Mouse (Mus musculus) urinary bladder, adult 18-20 months (tissue): ENCODE measurements around the gene Ndufa5.

ENCODE experiments used
- DNase-seq, 2 experiments: peaks; one replicate each; pipeline ENCODE4 v3.0.0; 2022; ENCODE audit warnings: low spot score in 2 of 2, mixed read lengths in 2 of 2

Ndufa5 gene

DNA sequence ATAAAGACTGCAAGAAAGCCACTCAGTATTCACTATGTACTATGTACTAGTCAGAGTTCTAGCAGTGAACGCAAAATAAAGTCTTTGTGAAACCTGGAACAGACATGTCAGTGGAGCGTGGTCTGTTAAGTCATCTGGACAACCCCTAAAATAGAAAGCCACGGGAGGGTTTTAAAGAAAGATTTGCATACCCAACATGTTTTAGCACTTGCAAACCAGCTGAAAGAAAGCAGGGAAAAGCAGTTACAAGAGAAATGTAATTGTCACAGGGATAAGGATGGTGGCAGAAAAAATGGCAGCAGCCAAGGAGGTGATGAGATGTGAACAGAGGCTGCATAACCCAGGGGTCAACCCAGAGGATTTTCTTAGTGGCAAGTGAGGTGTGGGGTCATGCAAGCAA is 2.1 kb downstream of the Ndufa5 start:
- DNase-seq: no peak

DNA sequence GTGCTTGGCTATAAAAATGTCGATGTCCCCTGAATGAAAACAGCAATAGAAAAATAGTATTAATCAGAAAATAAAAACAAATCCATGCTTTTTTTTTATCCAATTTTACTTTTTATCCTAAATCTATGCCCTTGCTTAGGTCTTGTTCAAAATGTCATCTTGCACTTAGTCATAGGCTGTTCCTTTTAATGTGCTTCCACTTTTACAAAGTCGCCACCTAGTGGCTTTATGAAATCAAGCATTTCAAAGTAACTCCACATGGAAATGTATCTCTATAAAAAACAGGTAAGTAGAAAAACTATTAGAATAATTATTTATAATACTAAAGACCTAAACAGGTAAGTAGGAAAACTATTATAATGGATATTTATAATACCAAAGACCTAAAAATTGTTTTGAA is 11.6 kb downstream of the Ndufa5 start:
- no peak for DNase-seq

- peak in 1 of 2 experiments; percentile 11 for DNase-seq
Measured at GRCm38 (mm10) chr6:24514552-24515284, 13.1 kb downstream of the Ndufa5 start, which contains the start of gene Iqub. Gene Iqub (minus strand): TSS chr6:24515067.

- no peak for DNase-seq
Measured at GRCm38 (mm10) chr6:24504141-24504540, 23.7 kb downstream of the Ndufa5 start.

DNA sequence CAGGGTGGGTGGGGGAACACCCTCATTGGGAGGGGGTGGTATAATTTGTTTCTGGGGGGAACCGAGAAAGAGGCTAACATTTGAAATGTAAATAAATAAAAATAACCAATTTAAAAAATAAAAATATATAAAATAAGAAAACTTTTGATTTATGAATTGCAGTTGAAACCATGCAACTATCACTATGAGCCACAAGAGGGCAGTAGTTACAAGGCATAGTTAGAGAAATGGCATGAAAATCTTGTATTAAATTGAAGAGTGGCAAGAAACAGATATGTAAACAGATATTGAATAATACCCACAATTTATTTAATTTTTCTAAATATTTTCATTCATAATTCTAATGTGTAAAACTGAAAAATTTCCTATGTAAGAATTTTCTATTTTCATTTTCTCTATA is 37.5 kb downstream of the Ndufa5 start:
- no peak for DNase-seq

GRCm38 (mm10) chr6:24486530-24486929 is 41.3 kb downstream of the Ndufa5 start:
- no peak for DNase-seq

- DNase-seq: no peak
Measured at GRCm38 (mm10) chr6:24470571-24471132, 57.2 kb downstream of the Ndufa5 start.

DNA sequence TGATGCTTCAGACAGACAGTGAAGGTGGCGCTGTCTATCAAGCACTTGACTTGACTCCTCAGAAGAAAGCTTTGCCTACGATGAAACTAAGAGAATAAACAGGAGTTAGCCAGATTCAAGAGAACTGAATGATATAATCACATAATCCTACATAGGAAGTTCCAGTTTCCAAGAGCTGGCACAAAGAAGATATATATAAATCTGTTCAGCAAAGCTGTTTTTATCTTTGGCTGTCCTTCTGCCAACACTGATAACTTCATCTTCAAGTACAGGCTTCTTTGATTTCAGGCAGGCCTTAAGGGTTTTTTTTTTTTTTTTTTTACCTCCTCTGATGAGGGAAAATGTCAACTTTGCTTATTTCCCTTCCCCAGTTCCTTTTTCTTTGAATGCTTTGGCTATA is 57.7 kb downstream of the Ndufa5 start:
- DNase-seq: no peak
